Mouse (Mus musculus) kidney, adult 18-20 months (tissue): ENCODE measurements around the gene Fcf1.
A peak's percentile ranks its signal among the peaks of the same experiment; 100 is the strongest.

Experiments
- DNase-seq: peaks from one replicate; pipeline ENCODE4 v3.0.0; 2021

The Fcf1 gene

DNA sequence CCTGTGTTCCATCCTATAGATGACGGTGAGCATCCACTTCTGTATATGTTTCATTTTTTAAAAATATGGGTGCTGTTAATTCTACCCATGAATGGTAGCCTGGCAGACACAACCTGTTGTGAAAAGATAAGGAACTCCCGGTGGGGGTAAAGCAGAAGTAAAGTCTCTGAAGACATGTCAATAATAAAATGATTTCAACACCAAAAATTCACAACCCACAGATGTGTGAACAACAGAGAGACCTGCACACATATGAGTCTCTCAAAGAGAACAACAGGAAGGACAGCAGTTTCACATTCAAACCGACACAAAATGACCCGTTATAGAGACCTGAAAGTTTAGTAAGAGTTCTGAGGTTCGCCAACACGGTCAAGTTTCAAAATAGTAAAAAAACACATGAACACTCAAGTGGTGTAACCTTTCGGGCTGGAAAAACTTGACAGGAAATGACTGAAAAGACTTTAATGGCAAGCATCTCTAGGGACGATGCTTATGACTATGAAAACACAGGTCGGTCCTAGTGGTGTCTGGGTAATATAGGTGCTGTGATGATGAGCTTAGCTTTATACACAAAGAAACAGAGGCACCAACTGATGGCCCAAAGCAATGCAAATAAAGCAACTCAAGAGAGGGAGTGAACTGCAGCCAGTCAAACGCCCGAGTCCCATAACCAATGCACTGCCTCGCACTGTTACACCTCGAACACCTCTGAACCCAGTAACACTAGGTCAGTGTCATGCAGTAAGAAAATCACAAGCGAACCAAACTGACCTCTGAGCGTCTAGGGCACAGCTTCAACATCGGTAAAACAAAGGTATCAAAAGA is 1.7 kb upstream of the Fcf1 start:
- DNase-seq = no peak

DNA sequence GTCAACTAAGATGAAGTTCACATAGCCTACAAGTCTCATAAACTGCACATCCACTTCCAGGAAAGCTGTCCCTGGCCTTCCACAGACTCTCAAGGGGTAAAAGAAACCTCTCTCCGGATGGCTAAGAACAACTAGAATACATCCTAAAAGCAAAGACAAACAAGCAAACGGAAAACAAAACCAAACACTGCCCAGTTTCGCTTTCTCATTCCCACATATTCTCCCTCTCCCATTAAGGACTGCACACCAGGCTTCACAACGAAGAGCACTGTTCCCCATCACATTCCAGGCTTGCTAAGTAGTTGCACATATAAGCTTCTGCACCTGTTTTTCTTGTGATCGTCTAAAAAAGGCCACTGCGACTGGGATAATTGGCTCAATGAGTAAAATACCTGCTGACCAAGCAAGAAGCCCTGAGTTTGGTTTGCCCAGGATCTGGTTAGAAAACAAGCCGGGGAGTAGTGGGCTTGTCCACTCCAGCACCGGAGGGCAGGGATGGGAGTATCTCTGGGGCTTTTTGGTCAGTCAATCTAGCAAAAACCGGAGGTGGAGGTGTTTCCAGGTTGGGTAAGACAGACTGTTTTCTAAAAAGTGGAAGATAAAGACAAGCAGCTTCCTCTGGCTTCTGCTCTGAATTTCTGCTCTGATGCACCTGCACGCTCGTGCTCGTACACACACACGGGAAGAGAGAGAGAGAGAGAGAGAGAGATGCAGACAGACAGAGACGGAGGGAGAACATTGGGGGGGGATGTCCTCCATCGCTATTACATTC is 855 bp upstream of the Fcf1 start:
- DNase-seq = no peak

DNA sequence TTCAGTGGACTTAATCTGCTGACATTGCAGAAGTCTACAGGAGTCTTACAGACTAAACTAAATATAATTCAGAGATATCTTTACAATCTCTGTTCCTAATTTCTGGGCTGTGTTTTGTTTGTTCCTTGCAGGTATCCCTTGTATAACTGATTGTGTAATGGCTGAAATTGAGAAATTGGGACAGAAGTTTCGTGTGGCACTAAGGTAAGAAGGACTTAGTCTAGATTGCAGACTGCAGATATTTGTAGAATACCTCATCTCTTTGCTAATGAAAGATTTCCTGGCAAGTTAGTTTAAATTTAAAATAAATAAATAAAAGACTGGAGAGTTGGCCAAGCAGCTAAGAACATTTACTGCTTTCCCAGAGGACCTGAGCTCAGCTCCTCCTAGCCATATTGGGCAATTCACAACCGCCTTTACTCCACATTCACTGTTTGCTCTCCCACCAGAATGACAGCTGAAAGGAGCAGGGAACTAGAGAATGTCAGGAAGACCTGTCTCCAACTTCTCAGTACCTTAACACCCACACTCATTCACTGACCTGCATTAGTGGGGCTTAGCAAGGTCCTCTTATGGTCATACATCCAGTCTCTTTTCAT is 8.7 kb downstream of the Fcf1 start:
- no peak for DNase-seq

DNA sequence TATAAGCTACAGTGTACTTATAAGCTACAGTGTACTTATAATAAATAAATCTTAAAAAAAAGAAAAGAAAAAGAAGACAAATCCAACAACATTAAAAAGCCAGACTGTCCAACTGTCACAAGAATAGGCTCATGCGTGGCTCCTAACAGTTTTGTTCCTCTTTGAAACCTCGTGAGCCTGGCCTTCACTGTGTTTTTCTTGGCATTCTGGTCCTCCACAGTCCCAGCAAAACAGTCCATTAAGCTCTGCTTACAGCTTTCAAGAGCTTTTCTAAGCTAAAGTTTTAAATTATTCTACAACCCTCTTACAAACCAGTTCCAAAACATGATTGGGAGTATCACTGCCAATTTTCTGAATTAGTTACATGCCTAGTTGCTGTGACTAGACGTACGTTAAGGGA is 18.8 kb downstream of the Fcf1 start:
- no peak for DNase-seq

DNA sequence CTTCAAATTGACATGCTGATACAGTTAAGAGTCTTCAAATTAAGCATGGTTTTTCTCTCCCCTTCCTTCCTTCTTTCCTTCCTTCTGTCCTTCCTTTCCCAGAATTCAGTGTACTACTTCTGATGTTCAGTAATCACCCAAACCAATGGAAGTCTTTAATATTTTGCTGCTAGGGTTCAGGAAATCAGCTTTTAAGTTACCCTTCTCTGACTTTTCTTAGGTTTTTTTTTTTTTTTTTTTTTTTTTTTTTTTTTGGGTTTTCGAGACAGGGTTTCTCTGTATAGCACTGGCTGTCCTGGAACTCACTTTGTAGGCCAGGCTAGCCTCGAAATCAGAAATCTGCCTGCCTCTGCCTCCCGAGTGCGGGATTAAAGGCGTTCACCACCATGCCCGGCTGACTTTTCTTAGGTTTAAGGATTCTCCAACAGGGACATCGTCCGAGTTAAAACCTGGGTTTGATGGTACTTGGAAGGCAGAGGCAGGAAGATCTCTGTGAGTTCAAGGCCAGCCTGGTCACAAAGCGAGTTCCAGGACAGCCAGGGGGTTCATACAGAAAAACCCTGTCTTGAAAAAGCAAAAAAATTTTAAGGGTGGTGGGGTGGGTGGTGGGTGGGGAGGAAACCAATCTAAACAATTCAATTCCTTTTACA is 24.5 kb downstream of the Fcf1 start:
- DNase-seq = no peak

DNA sequence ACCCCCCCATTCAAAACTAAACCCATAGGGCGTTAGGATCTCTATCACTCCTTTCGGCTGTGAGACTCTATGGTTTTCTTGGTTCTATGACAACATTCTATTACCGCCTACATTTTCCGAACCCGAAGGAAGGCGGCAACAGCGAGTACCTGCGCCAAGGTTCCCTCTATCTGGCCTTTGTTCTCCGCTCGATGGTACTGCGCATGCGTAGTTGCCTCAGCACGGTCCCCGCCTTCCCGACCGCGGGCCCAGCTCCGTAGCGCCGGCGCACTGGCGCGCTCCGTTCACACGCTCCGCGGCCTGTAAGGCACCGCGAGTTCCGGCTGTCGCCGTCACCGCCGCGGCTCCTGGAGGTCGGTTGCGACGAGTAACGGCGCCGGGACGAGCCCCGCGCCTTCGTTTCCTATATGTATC is 25.4 kb downstream of the Fcf1 start, which contains the start of gene Ylpm1:
Gene Ylpm1, plus strand, starts transcription at position 239 of the 414 bp plus-strand sequence.
- DNase-seq = peak; percentile 95

DNA sequence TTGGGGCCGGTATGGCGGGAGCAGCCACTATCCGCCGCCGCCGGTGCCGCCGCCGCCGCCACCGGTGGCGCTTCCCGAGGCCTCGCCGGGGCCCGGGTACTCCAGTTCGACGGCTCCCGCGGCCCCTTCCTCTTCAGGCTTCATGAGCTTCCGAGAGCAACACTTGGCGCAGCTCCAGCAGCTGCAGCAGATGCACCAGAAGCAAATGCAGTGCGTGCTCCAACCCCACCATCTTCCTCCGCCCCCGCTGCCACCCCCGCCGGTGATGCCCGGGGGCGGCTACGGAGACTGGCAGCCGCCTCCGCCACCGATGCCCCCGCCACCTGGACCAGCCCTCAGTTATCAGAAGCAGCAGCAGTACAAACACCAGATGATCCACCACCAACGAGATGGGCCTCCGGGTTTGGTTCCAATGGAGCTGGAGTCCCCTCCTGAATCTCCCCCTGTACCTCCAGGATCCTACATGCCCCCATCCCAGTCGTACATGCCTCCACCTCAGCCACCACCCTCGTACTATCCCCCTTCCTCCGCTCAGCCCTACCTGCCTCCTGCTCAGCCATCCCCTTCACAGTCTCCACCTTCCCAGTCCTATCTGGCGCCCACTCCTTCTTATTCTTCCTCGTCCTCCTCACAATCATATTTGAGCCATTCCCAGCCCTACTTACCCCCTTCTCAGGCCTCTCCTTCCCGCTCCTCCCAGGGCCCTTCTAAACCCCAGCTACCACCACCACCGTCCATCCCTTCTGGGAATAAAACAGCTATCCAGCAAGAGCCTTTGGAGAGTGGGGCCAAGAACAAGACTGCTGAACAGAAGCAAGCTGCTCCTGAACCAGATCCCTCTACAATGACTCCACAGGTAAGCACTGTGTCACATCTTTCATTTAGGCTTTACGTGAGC is 26.1 kb downstream of the Fcf1 start:
- DNase-seq = no peak

DNA sequence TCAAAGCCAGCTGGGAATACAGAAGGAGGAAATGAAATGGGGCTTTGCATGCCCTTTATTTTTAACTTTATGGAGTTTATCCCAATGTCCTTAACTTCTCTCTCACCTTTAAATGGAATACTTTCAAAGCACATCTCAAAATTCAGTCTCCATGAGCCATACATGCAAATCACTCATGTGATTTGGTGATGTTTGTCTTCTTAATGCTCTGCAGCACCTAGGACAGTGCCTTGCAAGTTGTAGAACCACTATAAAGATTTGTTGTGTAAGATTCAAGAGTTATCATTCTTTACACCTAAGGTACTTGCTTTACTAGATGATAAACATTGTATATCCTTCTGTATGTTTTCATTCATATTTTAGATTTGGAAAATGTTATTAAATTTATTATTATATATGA is 28.4 kb downstream of the Fcf1 start:
- no peak for DNase-seq

DNA sequence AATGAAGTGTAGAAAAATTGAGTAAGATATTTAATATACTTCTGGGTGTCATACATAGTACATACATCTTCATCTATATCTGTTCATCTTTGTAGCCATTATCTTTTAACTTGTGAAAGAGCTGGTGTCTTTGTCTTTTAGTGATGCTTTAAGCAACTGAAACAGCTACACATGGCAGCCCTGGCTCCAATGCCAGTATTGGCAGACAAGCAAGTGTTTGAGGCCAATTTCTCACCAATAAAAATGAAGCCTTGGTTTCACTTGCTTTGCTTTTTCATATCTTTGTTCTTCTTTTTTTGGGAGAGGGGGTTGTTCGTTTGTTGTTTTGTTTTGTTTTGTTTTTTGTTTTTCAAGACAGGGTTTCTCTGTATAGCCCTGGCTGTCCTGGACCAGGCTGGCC is 35.5 kb downstream of the Fcf1 start:
- DNase-seq = no peak

DNA sequence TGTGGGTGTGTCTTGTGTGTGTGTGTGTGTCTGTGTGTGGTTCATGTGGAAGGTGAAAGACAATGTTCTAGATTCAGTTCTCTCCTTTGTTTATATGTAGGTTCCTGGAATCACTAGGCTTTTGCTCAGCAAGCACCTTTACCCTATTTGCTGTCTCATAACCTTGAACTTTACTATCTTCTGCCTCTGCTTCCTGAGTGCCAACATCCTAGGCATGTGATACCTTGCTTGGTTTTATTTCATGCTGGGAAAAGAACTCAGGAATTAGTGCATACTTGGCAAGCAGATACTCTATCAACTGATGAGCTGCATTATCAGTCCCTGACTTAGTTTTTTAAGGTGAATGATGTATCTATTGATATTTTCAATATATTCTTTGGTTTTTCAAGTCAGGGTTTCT is 36.3 kb downstream of the Fcf1 start:
- DNase-seq = no peak

DNA sequence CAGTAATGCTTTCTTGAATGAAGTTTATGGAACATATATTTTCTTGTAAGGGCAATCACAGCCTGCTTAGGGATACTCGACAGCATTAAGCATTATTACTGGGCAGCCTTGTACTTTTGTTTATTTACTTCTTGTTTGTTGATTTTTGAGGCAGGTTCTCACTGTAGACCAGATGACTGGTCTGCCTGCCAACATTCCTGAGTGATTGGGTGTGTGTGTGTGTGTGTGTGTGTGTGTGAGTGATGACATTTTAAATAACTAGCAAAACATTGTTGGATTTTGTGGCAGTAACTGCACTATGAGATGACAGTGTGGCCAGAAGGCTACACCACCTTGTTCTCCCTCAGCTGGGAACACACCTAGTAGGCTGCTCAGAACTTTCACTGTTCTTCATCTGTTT is 39.1 kb downstream of the Fcf1 start:
- no peak for DNase-seq

DNA sequence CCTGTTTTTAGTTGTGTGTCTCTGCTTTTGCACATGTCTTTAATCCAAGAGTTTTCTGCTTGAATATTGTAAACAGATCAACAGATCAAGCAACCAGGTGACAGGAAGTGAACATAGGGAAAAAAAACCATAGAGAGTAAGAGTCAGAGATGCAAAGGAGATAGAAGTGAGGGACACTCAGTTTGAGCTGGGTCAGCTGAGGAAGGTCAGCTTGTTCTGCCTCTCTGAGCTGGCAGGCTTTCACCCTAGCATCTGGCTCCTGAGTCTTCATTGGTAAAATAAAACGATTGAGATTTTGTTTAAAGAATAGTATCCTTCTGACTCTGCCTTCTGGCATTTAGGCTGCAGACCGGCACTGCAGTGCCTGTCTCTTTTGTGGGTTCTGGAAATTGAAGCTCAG is 39.8 kb downstream of the Fcf1 start:
- DNase-seq = no peak

DNA sequence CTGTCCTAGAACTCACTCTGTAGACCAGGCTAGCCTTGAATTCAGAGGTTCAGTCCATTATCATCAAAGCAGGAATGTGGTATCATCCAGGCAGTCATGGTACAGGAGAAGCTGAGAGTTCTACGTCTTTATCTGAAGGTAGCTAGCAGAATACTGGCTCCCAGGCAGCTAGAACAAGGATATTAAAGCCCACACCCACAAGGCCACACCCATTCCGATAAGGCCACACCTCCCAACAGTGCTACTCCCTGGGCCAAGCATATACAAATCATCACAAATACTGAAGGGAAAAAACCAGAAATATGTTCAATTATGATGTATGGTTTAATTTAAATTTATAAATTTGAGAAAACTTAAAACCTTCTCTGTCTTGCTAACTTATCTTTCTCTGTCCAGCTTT is 41.5 kb downstream of the Fcf1 start:
- no peak for DNase-seq

DNA sequence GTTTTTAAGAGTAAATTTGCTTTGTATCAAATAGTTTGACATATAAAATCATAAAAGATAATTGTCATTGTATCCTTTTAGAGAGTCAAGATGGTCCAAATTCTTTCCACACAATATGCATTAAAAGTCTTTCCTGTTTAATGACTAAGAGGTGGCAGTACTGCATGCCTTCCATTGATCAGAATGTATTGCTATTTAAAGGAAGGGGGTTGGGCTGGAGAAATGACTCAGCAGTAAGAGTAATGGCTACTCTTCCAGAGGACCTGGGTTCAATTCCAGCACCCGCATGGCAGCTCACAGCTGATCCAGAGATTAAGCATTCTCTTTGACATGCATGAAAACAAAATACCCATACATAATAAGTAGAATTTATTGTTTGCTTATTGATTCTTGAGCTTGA is 51.4 kb downstream of the Fcf1 start:
- DNase-seq = no peak

DNA sequence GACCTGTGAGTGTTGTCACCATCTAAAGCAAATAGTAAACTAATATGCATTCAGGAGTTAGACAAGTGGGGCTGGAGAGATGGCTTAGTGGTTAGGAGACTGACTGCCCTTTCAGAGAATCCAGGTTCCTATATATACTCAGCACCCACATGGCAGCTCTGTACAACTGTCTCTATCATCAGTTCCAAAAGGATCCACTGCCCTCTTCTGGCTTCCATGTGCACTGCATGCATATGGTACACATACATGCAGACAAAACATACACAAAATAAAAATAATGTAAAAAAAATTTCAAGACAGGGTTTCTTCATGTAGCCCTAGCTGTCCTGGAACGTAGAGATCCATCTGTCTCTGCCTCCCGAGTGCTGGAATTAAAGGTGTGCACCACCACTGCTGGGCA is 62.0 kb downstream of the Fcf1 start:
- peak; percentile 32 for DNase-seq
